Mouse (Mus musculus) MEL (cell line): ENCODE results near the gene Plcb3. TPM values are rescaled to one million over a fixed set of nuclear protein-coding genes. Genes with fewer than 3 reads are reported as not detected.
"Not testable (repeated sequence)": the region's sequence is repeated elsewhere in the genome, so short reads cannot be mapped to it uniquely, and the experiment has no call there.

Experiments
- DNase-seq: peaks from one replicate; pipeline ENCODE4 v3.0.0; 2011; ENCODE audit warnings: low read depth, low spot score
- H3K27ac ChIP-seq: 2 replicates; pipeline ENCODE4 v1.5.1; 2012; ENCODE audit warnings: low read depth, mild to moderate bottlenecking, control low read depth, low read length, moderate library complexity; ENCODE audit not compliant: control insufficient read depth
- H3K27me3 ChIP-seq, 2 experiments: fragments of 150-350 bp in 1 of 2; sonication (generic) in 1 of 2; 2 replicates each; pipeline ENCODE4 v1.6.1; 2012; ENCODE audit warnings: low read length in 2 of 2, mild to moderate bottlenecking in 2 of 2, improper control_type of control experiment in 1 of 2, moderate library complexity in 1 of 2; ENCODE audit not compliant: insufficient read depth in 2 of 2, control insufficient read depth in 1 of 2
- H3K36me3 ChIP-seq, 2 experiments: 2 replicates each; pipeline ENCODE4 v1.6.1; 2012 to 2014; ENCODE audit warnings: low read length in 2 of 2, improper control_type of control experiment in 1 of 2, inconsistent platforms in 1 of 2, mild to moderate bottlenecking in 1 of 2; ENCODE audit not compliant: insufficient read depth in 2 of 2, control insufficient read depth in 1 of 2
- H3K4me1 ChIP-seq, 2 experiments: fragments of 150-350 bp in 1 of 2; sonication (generic) in 1 of 2; 2 replicates each; pipeline ENCODE4 v1.6.1; 2012; ENCODE audit warnings: low read length in 2 of 2, improper control_type of control experiment in 1 of 2, mild to moderate bottlenecking in 1 of 2; ENCODE audit not compliant: insufficient read depth in 2 of 2, control insufficient read depth in 1 of 2
- H3K4me3 ChIP-seq, 2 experiments: fragments of 150-350 bp in 1 of 2; sonication (generic) in 1 of 2; 2 replicates each; pipeline ENCODE4 v1.5.1; 2012; ENCODE audit warnings: low read depth in 2 of 2, low read length in 2 of 2, mild to moderate bottlenecking in 2 of 2, moderate library complexity in 2 of 2, control low read depth in 1 of 2, improper control_type of control experiment in 1 of 2; ENCODE audit not compliant: control insufficient read depth in 1 of 2, insufficient read depth in 1 of 2
- H3K79me2 ChIP-seq: 2 replicates; pipeline ENCODE4 v1.6.1; 2012; ENCODE audit warnings: mild to moderate bottlenecking, low read length, moderate library complexity; ENCODE audit not compliant: control insufficient read depth, poor library complexity, insufficient read depth
- H3K9ac ChIP-seq: 2 replicates; pipeline ENCODE4 v1.6.1; 2012; ENCODE audit warnings: low read depth, mild to moderate bottlenecking, control low read depth, low read length, moderate library complexity; ENCODE audit not compliant: control insufficient read depth, poor library complexity, severe bottlenecking
- H3K9me3 ChIP-seq: fragments of 150-350 bp; sonication (generic); replicated peaks from 2 replicates; pipeline ENCODE4 v1.6.1; 2012; ENCODE audit warnings: mild to moderate bottlenecking, low read length, improper control_type of control experiment, moderate library complexity; ENCODE audit not compliant: insufficient read depth
- BHLHE40 ChIP-seq: IDR thresholded peaks from 2 replicates; pipeline ENCODE4 v1.6.1; 2012; ENCODE audit warnings: low read depth, mild to moderate bottlenecking, inconsistent platforms, low read length, improper control_type of control experiment, borderline replicate concordance
- CHD2 ChIP-seq: IDR thresholded peaks from 2 replicates; pipeline ENCODE4 v1.6.1; 2011; ENCODE audit warnings: low read length, improper control_type of control experiment
- CTCF ChIP-seq, 3 experiments: IDR thresholded peaks in 2 of 3; conservative IDR thresholded peaks in 1 of 3; 2 replicates each; pipeline ENCODE4 v1.5.1; 2011 to 2012; ENCODE audit warnings: low read length in 3 of 3, low read depth in 2 of 3, mild to moderate bottlenecking in 2 of 3, improper control_type of control experiment in 1 of 3, inconsistent platforms in 1 of 3, mixed read lengths in 1 of 3, moderate library complexity in 1 of 3; ENCODE audit not compliant: control insufficient read depth in 1 of 3, insufficient read depth in 1 of 3, poor library complexity in 1 of 3, severe bottlenecking in 1 of 3
- E2F4 ChIP-seq: IDR thresholded peaks from 2 replicates; pipeline ENCODE4 v1.6.1; 2011; ENCODE audit warnings: low read depth, low read length, improper control_type of control experiment, borderline replicate concordance
- EP300 ChIP-seq, 2 experiments: IDR thresholded peaks; 2 replicates each; pipeline ENCODE4 v1.6.1; 2011; ENCODE audit warnings: improper control_type of control experiment in 2 of 2, low read length in 2 of 2, low read depth in 1 of 2, mild to moderate bottlenecking in 1 of 2
- GABPA ChIP-seq: IDR thresholded peaks from 2 replicates; pipeline ENCODE4 v1.6.1; 2012; ENCODE audit warnings: low read depth, mild to moderate bottlenecking, inconsistent platforms, low read length, improper control_type of control experiment, moderate library complexity
- JUND ChIP-seq: IDR thresholded peaks from 2 replicates; pipeline ENCODE4 v1.6.1; 2011; ENCODE audit warnings: low read depth, mild to moderate bottlenecking, improper control_type of control experiment, low read length
- KAT2A ChIP-seq: conservative IDR thresholded peaks from 2 replicates; pipeline ENCODE4 v1.6.1; 2012; ENCODE audit warnings: low read depth, low read length, improper control_type of control experiment, inconsistent platforms
- MAFK ChIP-seq: IDR thresholded peaks from 2 replicates; pipeline ENCODE4 v1.6.1; 2011; ENCODE audit warnings: low read depth, mild to moderate bottlenecking, low read length, improper control_type of control experiment, borderline replicate concordance
- MAX ChIP-seq: IDR thresholded peaks from 2 replicates; pipeline ENCODE4 v1.6.1; 2011; ENCODE audit warnings: low read length, improper control_type of control experiment
- MAZ ChIP-seq: IDR thresholded peaks from 2 replicates; pipeline ENCODE4 v1.6.1; 2012; ENCODE audit warnings: low read depth, mild to moderate bottlenecking, inconsistent platforms, low read length, improper control_type of control experiment
- MYB ChIP-seq: IDR thresholded peaks from 2 replicates; pipeline ENCODE4 v1.6.1; 2011; ENCODE audit warnings: mild to moderate bottlenecking, low read depth, low read length, improper control_type of control experiment
- NELFE ChIP-seq: IDR thresholded peaks from 2 replicates; pipeline ENCODE4 v1.6.1; 2011; ENCODE audit warnings: low read depth, low read length, improper control_type of control experiment
- NRF1 ChIP-seq: IDR thresholded peaks from 2 replicates; pipeline ENCODE4 v1.6.1; 2014; ENCODE audit warnings: low read depth, mild to moderate bottlenecking, inconsistent platforms, low read length, improper control_type of control experiment, moderate library complexity; ENCODE audit not compliant: poor library complexity, insufficient read depth, severe bottlenecking
- POLR2A ChIP-seq, 2 experiments: IDR thresholded peaks; 2 replicates each; pipeline ENCODE4 v1.6.1; 2011 to 2012; ENCODE audit warnings: low read length in 2 of 2, mild to moderate bottlenecking in 2 of 2, control low read depth in 1 of 2, improper control_type of control experiment in 1 of 2, low read depth in 1 of 2, moderate library complexity in 1 of 2; ENCODE audit not compliant: control insufficient read depth in 1 of 2, insufficient read depth in 1 of 2, poor library complexity in 1 of 2
- POLR2AphosphoS5 ChIP-seq: IDR thresholded peaks from 2 replicates; pipeline ENCODE4 v1.6.1; 2012; ENCODE audit warnings: low read depth, borderline replicate concordance, mild to moderate bottlenecking, inconsistent platforms, low read length, moderate library complexity, mixed read lengths
- RAD21 ChIP-seq: IDR thresholded peaks from 2 replicates; pipeline ENCODE4 v1.6.1; 2011; ENCODE audit warnings: mild to moderate bottlenecking, low read depth, low read length, improper control_type of control experiment
- SMC3 ChIP-seq: IDR thresholded peaks from 2 replicates; pipeline ENCODE4 v1.6.1; 2011; ENCODE audit warnings: low read depth, low read length, improper control_type of control experiment
- UBTF ChIP-seq: IDR thresholded peaks from 2 replicates; pipeline ENCODE4 v1.6.1; 2012; ENCODE audit warnings: low read depth, mild to moderate bottlenecking, inconsistent platforms, low read length, improper control_type of control experiment, moderate library complexity, borderline replicate concordance; ENCODE audit not compliant: insufficient read depth
- ZC3H11A ChIP-seq: IDR thresholded peaks from 2 replicates; pipeline ENCODE4 v1.6.1; 2012; ENCODE audit warnings: low read depth, mild to moderate bottlenecking, inconsistent platforms, low read length, improper control_type of control experiment
- ZKSCAN1 ChIP-seq: IDR thresholded peaks from 2 replicates; pipeline ENCODE4 v1.6.1; 2012; ENCODE audit warnings: low read depth, mild to moderate bottlenecking, inconsistent platforms, low read length, improper control_type of control experiment, moderate library complexity
- ZMIZ1 ChIP-seq: IDR thresholded peaks from 2 replicates; pipeline ENCODE4 v1.6.1; 2012; ENCODE audit warnings: low read depth, mild to moderate bottlenecking, inconsistent platforms, low read length, improper control_type of control experiment, moderate library complexity
- ZNF384 ChIP-seq: IDR thresholded peaks from 2 replicates; pipeline ENCODE4 v1.6.1; 2012; ENCODE audit warnings: low read depth, mild to moderate bottlenecking, inconsistent platforms, low read length, improper control_type of control experiment
- polyA plus RNA-seq, 2 experiments: library from polyadenylated mRNA; stranded (reverse) in 1 of 2; unstranded in 1 of 2; fragments of >175 nt in 1 of 2; fragments of >200 nt in 1 of 2; gene quantifications; 2 replicates each; pipeline versions ENCODE4 v1.2.1 to v1.2.4; 2012; ENCODE audit warnings: low replicate concordance in 2 of 2, low read depth in 1 of 2; ENCODE audit not compliant: insufficient read length in 2 of 2, insufficient read depth in 1 of 2, missing spikeins in 1 of 2
- total RNA-seq: library from RNA; depleted of rRNA; stranded (reverse); fragments of 300-350 nt; gene quantifications from 2 replicates; pipeline ENCODE4 v1.2.3, GENCODE M21; 2012

Plcb3 gene
- total and polyA plus RNA-seq, 3 experiments = 12.6 to 30.8 TPM; not detected in 1

- TF ChIP-seq ZKSCAN1 = no peak
- no peak; the same call in 1 of the 2 replicates for TF ChIP-seq MAZ
- TF ChIP-seq GABPA = no peak
- no peak for TF ChIP-seq UBTF
- TF ChIP-seq JUND = no peak
- peak; percentile 20 to 81; a peak in 2 of 4 replicates for TF ChIP-seq POLR2A (IDR thresholded peaks at IDR 0.05; ENCODE audit: control insufficient read depth in 1 of 2, insufficient read depth in 1 of 2, low read depth in 1 of 2, low read length in 2 of 2, poor library complexity in 1 of 2)
- TF ChIP-seq ZC3H11A = no peak
- TF ChIP-seq NRF1 = peak; percentile 46; the same call in 1 of the 2 replicates
- TF ChIP-seq CHD2 = peak; percentile 29; the same call in 1 of the 2 replicates
- TF ChIP-seq SMC3 = no peak
- peak; percentile 59; the same call in 1 of the 2 replicates for TF ChIP-seq NELFE
- TF ChIP-seq CTCF (IDR thresholded peaks at IDR 0.05 in 2 of 3, conservative IDR thresholded peaks at IDR 0.05 in 1 of 3; ENCODE audit: control insufficient read depth in 1 of 3, insufficient read depth in 1 of 3, low read depth in 2 of 3, low read length in 3 of 3, poor library complexity in 1 of 3, severe bottlenecking in 1 of 3) = peak in 1 of 3 experiments; percentile 3; a peak in 1 of 6 replicates
- no peak for TF ChIP-seq MAFK
- peak; percentile 42; the same call in 1 of the 2 replicates for TF ChIP-seq MAX
- TF ChIP-seq EP300 (IDR thresholded peaks at IDR 0.05; ENCODE audit: low read depth in 1 of 2, low read length in 2 of 2) = no peak
- TF ChIP-seq MYB = no peak
- peak; percentile 86; the same call in 1 of the 2 replicates for TF ChIP-seq E2F4
- 0 out of 2 replicates have a peak, but pooled peaks have one; percentile 56 for TF ChIP-seq ZMIZ1
- TF ChIP-seq POLR2AphosphoS5 = no peak
- no peak for TF ChIP-seq ZNF384
- TF ChIP-seq BHLHE40 = no peak
- no peak for TF ChIP-seq RAD21
- TF ChIP-seq KAT2A = peak; percentile 39; the same call in 1 of the 2 replicates
These were observed 16.0 kb upstream of the Plcb3 start, which contains the start of gene Dnajc4 (continued) for GRCm38 (mm10) chr19:6992011-6992858.

- DNase-seq, H3K27ac ChIP-seq: not testable (repeated sequence)
These were observed 14.9 kb upstream of the Plcb3 start for GRCm38 (mm10) chr19:6991166-6991565.

More at GRCm38 (mm10) chr19:6991166-6991565, 14.9 kb upstream of the Plcb3 start:
- peaks cover 12 to 30% of the 10 kb centered on the region in 2 experiments for H3K4me1 ChIP-seq
- H3K36me3 ChIP-seq, H3K27me3 ChIP-seq, H3K9me3 ChIP-seq, H3K9ac ChIP-seq, H3K79me2 ChIP-seq, H3K4me3 ChIP-seq: not testable (repeated sequence)
